Mouse (Mus musculus) liver, embryonic 15.5 days (tissue): ENCODE data around the gene Zc2hc1c. TPM values are rescaled to one million over a fixed set of nuclear protein-coding genes. Genes with fewer than 3 reads are reported as not detected.
A peak's percentile ranks its signal among the peaks of the same experiment; 100 is the strongest.

ENCODE experiments used
- ATAC-seq: fragments of 200-750 bp; cut with Nextera tagmentation; 2 replicates; pipeline ENCODE4 v1.8.0; 2017; ENCODE audit warnings: moderate number of reproducible peaks, mild to moderate bottlenecking, moderate library complexity; ENCODE audit not compliant: insufficient read depth
- H3K27ac ChIP-seq: fragments of 300-500 bp; sonication (generic); replicated peaks from 2 replicates; pipeline ENCODE4 v1.5.1; 2015; ENCODE audit warnings: mild to moderate bottlenecking, inconsistent platforms
- H3K27me3 ChIP-seq: fragments of 300-500 bp; sonication (generic); 2 replicates; pipeline ENCODE4 v1.6.1; 2015; ENCODE audit warnings: mild to moderate bottlenecking, inconsistent platforms
- H3K36me3 ChIP-seq: fragments of 300-500 bp; sonication (generic); replicated peaks from 2 replicates; pipeline ENCODE4 v1.6.1; 2015; ENCODE audit warnings: moderate library complexity, mild to moderate bottlenecking, inconsistent platforms
- H3K4me1 ChIP-seq: fragments of 300-500 bp; sonication (generic); replicated peaks from 2 replicates; pipeline ENCODE4 v1.6.1; 2015; ENCODE audit warnings: inconsistent platforms
- H3K4me2 ChIP-seq: fragments of 300-500 bp; sonication (generic); 2 replicates; pipeline ENCODE4 v1.6.1; 2015; ENCODE audit warnings: moderate library complexity, mild to moderate bottlenecking, inconsistent platforms
- H3K4me3 ChIP-seq: fragments of 300-500 bp; sonication (generic); replicated peaks from 2 replicates; pipeline ENCODE4 v1.5.1; 2015; ENCODE audit warnings: mild to moderate bottlenecking, inconsistent platforms
- H3K9ac ChIP-seq: fragments of 300-500 bp; sonication (generic); 2 replicates; pipeline ENCODE4 v1.6.1; 2015; ENCODE audit warnings: moderate library complexity, mild to moderate bottlenecking, inconsistent platforms
- H3K9me3 ChIP-seq: fragments of 300-500 bp; sonication (generic); replicated peaks from 2 replicates; pipeline ENCODE4 v1.6.1; 2016; ENCODE audit warnings: inconsistent platforms
- WGBS: fragments of 180-500 bp; shearing (Covaris S2); methylation state at CpG from one replicate; pipeline ENCODE4 v1.1.7; 2015; ENCODE audit warnings: mixed read lengths; ENCODE audit not compliant: insufficient replicate concordance; 5-methylcytosine and 5-hydroxymethylcytosine counted together
- polyA plus RNA-seq: library from polyadenylated mRNA; unstranded; fragments of >200 nt; fragmentation: Nextera tagmentation; extraction: Ambion mirVana; gene quantifications from 2 replicates; pipeline ENCODE4 v1.2.1, GENCODE M21; 2015

Gene Zc2hc1c
- polyA plus RNA-seq, 1 experiment from 2014 or later, result 0.08 TPM

GRCm38 (mm10) chr12:85298127-85298834, 9.9 kb downstream of the Zc2hc1c start:
- Histone ChIP-seq H3K4me3 (no peak overlapping the region), H3K4me1 (no peaks in the 10 kb centered on the region), H3K9ac (no peak overlapping the region), H3K27ac (no peak overlapping the region), H3K4me2 (no peak overlapping the region), H3K9me3 (no peaks in the 10 kb centered on the region), H3K27me3 (no peaks in the 10 kb centered on the region), H3K36me3 (peaks cover 37% of the 10 kb centered on the region)
- 69% methylated on average over 11 of the region's 11 CpGs for WGBS
- ATAC-seq, result no peak

GRCm38 (mm10) chr12:85298835-85299180, 10.4 kb downstream of the Zc2hc1c start:
- no peak for ATAC-seq
- Histone ChIP-seq H3K9me3 (no peaks in the 10 kb centered on the region), H3K27ac (no peak overlapping the region), H3K4me2 (no peak overlapping the region), H3K4me3 (no peak overlapping the region), H3K36me3 (peaks cover 42% of the 10 kb centered on the region), H3K9ac (no peak overlapping the region), H3K27me3 (no peaks in the 10 kb centered on the region), H3K4me1 (no peaks in the 10 kb centered on the region)
- WGBS, result 63% methylated on average over 1 of the region's 1 CpGs

- Histone ChIP-seq H3K27me3 (no peaks in the 10 kb centered on the region), H3K4me2 (no peak overlapping the region), H3K9ac (no peak overlapping the region), H3K9me3 (no peaks in the 10 kb centered on the region), H3K4me1 (peaks cover 9% of the 10 kb centered on the region), H3K27ac (no peak overlapping the region), H3K4me3 (no peak overlapping the region), H3K36me3 (peaks cover 85% of the 10 kb centered on the region)
- 73% methylated on average over 2 of the region's 2 CpGs for WGBS
- no peak for ATAC-seq
Observed at GRCm38 (mm10) chr12:85303256-85303655, 14.9 kb downstream of the Zc2hc1c start.

DNA sequence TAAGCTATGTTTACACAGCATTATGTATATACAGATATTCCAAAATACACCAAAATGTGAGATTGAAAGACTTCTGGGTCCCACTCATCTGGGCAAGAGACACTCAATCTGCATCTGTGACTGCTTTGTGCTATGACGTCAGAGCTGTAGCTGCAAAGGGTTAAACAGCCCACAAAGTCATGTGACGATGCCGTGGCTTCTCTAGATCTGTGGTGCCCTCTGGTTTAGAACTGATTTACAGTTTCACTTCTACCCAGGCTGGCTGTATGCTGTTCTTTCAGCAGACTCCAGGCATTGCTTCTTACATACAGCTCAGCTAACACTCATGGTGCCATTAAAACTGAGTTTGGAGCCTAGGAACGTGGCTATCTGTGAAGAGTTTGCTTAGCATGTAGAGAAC, 16.3 kb downstream of the Zc2hc1c start:
- Histone ChIP-seq H3K4me3 (no peak overlapping the region), H3K27me3 (no peaks in the 10 kb centered on the region), H3K4me2 (no peak overlapping the region), H3K27ac (no peak overlapping the region), H3K36me3 (peaks cover 95% of the 10 kb centered on the region), H3K9me3 (no peaks in the 10 kb centered on the region), H3K4me1 (peaks cover 9% of the 10 kb centered on the region), H3K9ac (no peak overlapping the region; the same call in 1 of the 2 replicates)
- WGBS, result 57% methylated on average over 4 of the region's 4 CpGs
- ATAC-seq, result no peak

DNA sequence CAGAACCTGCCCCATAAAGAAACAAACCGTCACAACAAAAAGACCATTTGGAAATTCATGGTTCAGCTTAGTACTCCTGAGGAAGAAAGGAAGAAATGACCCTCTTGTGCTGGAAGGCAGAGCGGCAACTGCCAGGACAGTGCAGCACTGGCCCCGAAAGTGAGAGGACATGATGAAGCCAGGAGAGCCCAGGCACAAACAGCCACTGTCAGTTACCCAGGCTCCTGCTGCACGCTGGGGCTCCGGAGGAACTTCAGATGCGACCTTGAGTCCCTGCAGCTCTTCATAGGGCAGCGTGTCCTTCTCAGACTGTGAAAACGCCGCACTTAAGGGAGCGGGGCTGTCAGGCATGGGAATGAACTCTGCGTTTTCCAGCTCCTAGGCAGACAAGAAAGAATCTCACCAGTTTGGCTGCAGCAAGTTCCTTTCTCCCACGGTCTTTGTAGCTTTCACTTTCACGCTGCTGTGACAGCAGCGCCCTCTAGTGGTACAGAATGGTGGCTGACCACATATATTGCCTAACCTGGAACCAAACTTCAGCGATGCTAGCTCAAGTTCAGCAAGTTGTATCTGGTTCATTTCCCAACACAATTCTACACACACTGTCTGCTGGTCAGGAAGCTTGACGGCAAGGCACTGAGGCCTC, 17.0 kb downstream of the Zc2hc1c start:
- H3K4me3 ChIP-seq, result peak overlapping the region; percentile 39
- no peaks in the 10 kb centered on the region for H3K27me3 ChIP-seq
- no peak overlapping the region; the same call in 1 of the 2 replicates for H3K27ac ChIP-seq
- 38% methylated on average over 16 of the region's 16 CpGs for WGBS
- peak; percentile 54; the same call in 1 of the 2 replicates for ATAC-seq
- H3K4me2 ChIP-seq, result peak overlapping the region; percentile 63
- peaks cover 9% of the 10 kb centered on the region for H3K4me1 ChIP-seq
- H3K9ac ChIP-seq, result peak overlapping the region; percentile 27; the same call in 1 of the 2 replicates
- peaks cover 95% of the 10 kb centered on the region for H3K36me3 ChIP-seq
- H3K9me3 ChIP-seq, result no peaks in the 10 kb centered on the region

- H3K4me1 ChIP-seq, result peaks cover 9% of the 10 kb centered on the region
- no peaks in the 10 kb centered on the region for H3K27me3 ChIP-seq
- no peak overlapping the region for H3K9ac ChIP-seq
- 67% methylated on average over 3 of the region's 3 CpGs for WGBS
- H3K4me3 ChIP-seq, result no peak overlapping the region
- ATAC-seq, result no peak
- no peaks in the 10 kb centered on the region for H3K9me3 ChIP-seq
- H3K4me2 ChIP-seq, result no peak overlapping the region
- no peak overlapping the region for H3K27ac ChIP-seq
- peaks cover 98% of the 10 kb centered on the region for H3K36me3 ChIP-seq
Observed at GRCm38 (mm10) chr12:85308651-85309050, 20.3 kb downstream of the Zc2hc1c start.

DNA sequence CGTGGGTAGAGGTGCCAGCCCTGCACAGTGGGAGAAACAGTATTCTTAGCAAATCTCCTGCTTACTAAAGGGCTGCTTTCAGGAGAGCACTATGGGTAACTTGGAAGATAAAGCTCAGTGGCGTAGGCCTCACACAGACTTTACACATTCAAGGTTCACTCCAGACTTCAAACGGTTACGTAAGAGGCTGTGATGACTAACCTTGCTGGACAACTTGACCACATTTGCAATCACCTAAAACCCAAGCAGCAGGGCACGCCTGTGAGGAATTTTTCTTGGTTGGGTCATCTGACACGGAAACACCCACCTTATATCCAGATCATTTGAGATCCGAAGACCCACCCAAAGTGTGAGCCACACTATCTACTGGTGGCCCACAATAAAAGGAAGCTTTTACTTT, 41.8 kb downstream of the Zc2hc1c start:
- no peak overlapping the region for H3K9ac ChIP-seq
- no peak for ATAC-seq
- H3K4me3 ChIP-seq, result no peak overlapping the region
- no peak overlapping the region for H3K4me2 ChIP-seq
- no peaks in the 10 kb centered on the region for H3K27me3 ChIP-seq
- H3K27ac ChIP-seq, result no peak overlapping the region
- no peaks in the 10 kb centered on the region for H3K4me1 ChIP-seq
- H3K36me3 ChIP-seq, result peaks cover 89% of the 10 kb centered on the region
- WGBS, result 78% methylated on average over 7 of the region's 7 CpGs
- H3K9me3 ChIP-seq, result no peaks in the 10 kb centered on the region

DNA sequence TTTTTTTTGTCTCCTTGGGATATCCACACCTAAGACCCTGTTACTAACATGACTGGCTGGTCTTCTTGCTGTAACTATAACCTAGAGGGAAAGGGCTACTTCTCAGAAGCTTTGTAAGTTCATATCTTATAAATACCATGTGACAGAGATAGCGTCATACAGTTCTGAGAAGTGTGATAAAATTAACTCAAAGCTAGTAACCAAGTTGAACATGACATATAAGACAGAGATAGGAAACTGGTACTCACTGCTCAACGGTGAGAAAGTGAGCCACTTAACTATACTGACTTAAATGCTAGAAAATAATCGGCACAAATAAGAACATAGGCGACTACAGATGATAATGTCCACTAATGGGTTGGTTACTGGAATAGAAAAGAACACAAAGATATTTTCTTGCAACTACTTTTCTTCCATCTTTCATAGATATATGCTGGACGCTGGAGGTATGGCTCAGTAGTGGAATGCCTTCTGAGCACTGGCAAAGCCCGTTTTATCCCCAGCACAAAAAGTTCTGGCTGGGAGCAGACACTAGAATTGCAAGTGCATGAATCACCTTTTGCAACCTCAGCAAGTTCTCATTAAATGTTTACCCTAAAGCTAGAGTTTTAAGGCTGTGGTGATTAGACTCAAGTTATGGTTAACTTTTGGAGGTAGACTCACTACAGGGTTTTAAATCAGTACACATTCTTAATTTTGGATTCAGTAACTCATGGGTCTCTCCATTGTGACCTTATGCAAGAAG, 49.3 kb downstream of the Zc2hc1c start:
- peak overlapping the region; percentile 93 for H3K4me2 ChIP-seq
- no peaks in the 10 kb centered on the region for H3K27me3 ChIP-seq
- peaks cover 28% of the 10 kb centered on the region for H3K4me1 ChIP-seq
- peak overlapping the region; percentile 10 for H3K9ac ChIP-seq
- peak overlapping the region; percentile 92 for H3K27ac ChIP-seq
- WGBS, result 38% methylated on average over 6 of the region's 6 CpGs
- no peaks in the 10 kb centered on the region for H3K9me3 ChIP-seq
- H3K4me3 ChIP-seq, result peak overlapping the region; percentile 98
- H3K36me3 ChIP-seq, result peaks cover 47% of the 10 kb centered on the region
- ATAC-seq, result peak; percentile 32; the same call in 1 of the 2 replicates

GRCm38 (mm10) chr12:85338815-85339214, 50.4 kb downstream of the Zc2hc1c start:
- H3K4me1 ChIP-seq, result peaks cover 28% of the 10 kb centered on the region
- peak overlapping the region; percentile 92 for H3K27ac ChIP-seq
- H3K4me2 ChIP-seq, result peak overlapping the region; percentile 93
- peak overlapping the region; percentile 98 for H3K4me3 ChIP-seq
- ATAC-seq, result peak; percentile 75
- peaks cover 43% of the 10 kb centered on the region for H3K36me3 ChIP-seq
- under 1% methylated on average over 41 of the region's 42 CpGs for WGBS
- H3K9me3 ChIP-seq, result no peaks in the 10 kb centered on the region
- peak overlapping the region; percentile 98 for H3K9ac ChIP-seq
- H3K27me3 ChIP-seq, result no peaks in the 10 kb centered on the region

- H3K27me3 ChIP-seq, result no peaks in the 10 kb centered on the region
- H3K9me3 ChIP-seq, result no peaks in the 10 kb centered on the region
- H3K9ac ChIP-seq, result peak within 1 kb of the TSS; percentile 98
- peaks cover 28% of the 10 kb centered on the region for H3K4me1 ChIP-seq
- WGBS, result 0% methylated on average over 36 of the region's 36 CpGs
- peak within 1 kb of the TSS; percentile 92 for H3K27ac ChIP-seq
- H3K4me3 ChIP-seq, result peak within 1 kb of the TSS; percentile 98
- peaks cover 43% of the 10 kb centered on the region for H3K36me3 ChIP-seq
- H3K4me2 ChIP-seq, result peak within 1 kb of the TSS; percentile 93
- ATAC-seq, result peak; percentile 82
Observed at GRCm38 (mm10) chr12:85339243-85339729, 50.9 kb downstream of the Zc2hc1c start, which contains the start of gene Nek9. Gene Nek9 (minus strand): TSS chr12:85339362.

DNA sequence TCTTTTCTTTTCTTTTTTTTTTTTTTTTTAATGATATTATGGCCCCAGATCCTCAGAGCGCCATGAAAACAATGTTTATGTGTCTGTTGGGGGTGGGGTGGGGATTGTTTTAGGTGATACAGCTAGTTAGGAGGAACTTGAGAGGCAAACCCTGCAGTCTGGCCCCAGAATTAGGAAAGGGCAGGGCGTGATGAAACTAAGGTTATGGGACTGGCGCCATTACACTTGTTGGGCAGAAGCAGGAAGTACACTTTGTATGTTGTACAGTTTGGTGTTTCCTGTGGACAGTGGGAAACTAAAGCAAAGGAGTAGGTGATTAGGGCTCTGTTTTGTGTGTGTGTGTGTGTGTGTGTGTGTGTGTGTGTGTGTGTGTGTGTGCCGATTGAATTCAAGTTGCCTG, 51.6 kb downstream of the Zc2hc1c start:
- Histone ChIP-seq H3K4me1 (peaks cover 28% of the 10 kb centered on the region), H3K36me3 (peaks cover 42% of the 10 kb centered on the region), H3K4me3 (peak overlapping the region; percentile 98), H3K9ac (peak overlapping the region; percentile 98; the same call in 1 of the 2 replicates), H3K27ac (peak overlapping the region; percentile 92), H3K9me3 (no peaks in the 10 kb centered on the region), H3K4me2 (peak overlapping the region; percentile 93), H3K27me3 (no peaks in the 10 kb centered on the region)
- no peak for ATAC-seq
- WGBS, result 18% methylated on average over 4 of the region's 4 CpGs
